ENCODE assay signal across 13 mouse cellular contexts in genomic region chr1:75519576-75519975, GRCm38 (mm10). TPM values are rescaled to one million over a fixed set of nuclear protein-coding genes. Genes with fewer than 3 reads are reported as not detected.
DNase-seq lines count a peak whose midpoint lies in the region; ATAC-seq and TF ChIP-seq lines count a peak whose summit lies in the region.
"Had no signal": no experiment of that assay in that cellular context is flagged by ENCODE, and none has a peak within 500 bp of the region (broad histone marks: within the 10 kb centered on the region; RNA-seq: fewer than 3 reads in every experiment).

No protein-coding gene starts in this region.

- no peak for TF ChIP-seq EP300 in heart, adult 2 months (IDR thresholded peaks at IDR 0.05; ENCODE audit: insufficient read depth, low read depth, low read length)

- TF ChIP-seq CTCF in heart, adult 2 months (IDR thresholded peaks at IDR 0.05) = no peak
- TF ChIP-seq CTCF in lung, embryonic 14.5 days (IDR thresholded peaks at IDR 0.05; ENCODE audit: low read depth) = no peak
- no peak for TF ChIP-seq CTCF in lung, adult 2 months (IDR thresholded peaks at IDR 0.05; ENCODE audit: insufficient read depth, low read length)
- no peak for TF ChIP-seq CTCF in thymus, adult 2 months (IDR thresholded peaks at IDR 0.05; ENCODE audit: borderline replicate concordance, control insufficient read depth, extremely low read depth, insufficient read depth, low read length, poor library complexity)

- peak overlapping the region; percentile 99 for H3K27ac ChIP-seq in heart, embryonic 13.5 days (replicated peaks)
- H3K27ac ChIP-seq in heart, adult 2 months = no peak overlapping the region
- peak overlapping the region; percentile 93 for H3K27ac ChIP-seq in lung, embryonic 14.5 days (ENCODE audit: low read depth)
- no peak overlapping the region for H3K27ac ChIP-seq in forebrain, embryonic 10.5 days
- H3K27ac ChIP-seq in thymus, adult 2 months (ENCODE audit: control insufficient read depth, insufficient read depth, low read length) = no peak overlapping the region
- H3K27ac ChIP-seq: forebrain, embryonic 12.5 days; left cerebral cortex, adult 2 months; liver, embryonic 13.5 days had no signal

- H3K36me3 ChIP-seq in heart, embryonic 13.5 days = 0 out of 2 replicates have a peak, but pooled peaks cover under 1% of the 10 kb centered on the region
- no peaks in the 10 kb centered on the region for H3K36me3 ChIP-seq in heart, adult 2 months (ENCODE audit: control insufficient read depth, insufficient read depth, low read length)
- H3K36me3 ChIP-seq in lung, embryonic 14.5 days (ENCODE audit: insufficient read depth) = no peaks in the 10 kb centered on the region
- H3K36me3 ChIP-seq in forebrain, embryonic 10.5 days (replicated peaks) = no peaks in the 10 kb centered on the region
- no peaks in the 10 kb centered on the region for H3K36me3 ChIP-seq in thymus, adult 2 months (ENCODE audit: control insufficient read depth, insufficient read depth, low read length)
- H3K36me3 ChIP-seq: forebrain, embryonic 12.5 days; liver, embryonic 13.5 days had no signal

- ATAC-seq in heart, embryonic 13.5 days (ENCODE audit: extremely low read depth, insufficient number of reproducible peaks, low FRiP score, low TSS enrichment) = no peak
- ATAC-seq in lung, embryonic 14.5 days (ENCODE audit: insufficient read depth) = 0 out of 2 replicates have a peak, but pooled peaks have one; percentile 11

- no peaks in the 10 kb centered on the region for H3K9me3 ChIP-seq in heart, embryonic 13.5 days
- H3K9me3 ChIP-seq in lung, embryonic 14.5 days (ENCODE audit: low read depth, low read length) = no peaks in the 10 kb centered on the region
- H3K9me3 ChIP-seq in forebrain, embryonic 10.5 days = no peaks in the 10 kb centered on the region
- H3K9me3 ChIP-seq: forebrain, embryonic 12.5 days; liver, embryonic 13.5 days had no signal

- TF ChIP-seq POLR2A in heart, adult 2 months (IDR thresholded peaks at IDR 0.05; ENCODE audit: insufficient read depth, low read depth, low read length) = no peak
- TF ChIP-seq POLR2A in lung, adult 2 months (IDR thresholded peaks at IDR 0.05; ENCODE audit: borderline replicate concordance, extremely low read depth, low read depth, low read length) = no peak
- TF ChIP-seq POLR2A in thymus, adult 2 months (IDR thresholded peaks at IDR 0.05; ENCODE audit: control insufficient read depth, extremely low read depth, insufficient read depth, low read length, poor library complexity) = no peak

- intact Hi-C loops in heart, adult 2 months (cut with DNase I) = no loop called here

- WGBS in heart, embryonic 13.5 days = 51% methylated on average over 5 of the region's 5 CpGs
- 66% methylated on average over 5 of the region's 5 CpGs for WGBS in heart, adult 2 months
- WGBS in lung, embryonic 14.5 days = 29% methylated on average over 5 of the region's 5 CpGs
- 48% methylated on average over 5 of the region's 5 CpGs for WGBS in lung, adult 2 months
- 92% methylated on average over 5 of the region's 5 CpGs for WGBS in forebrain, embryonic 10.5 days
- WGBS in thymus, adult 2 months = 90% methylated on average over 5 of the region's 5 CpGs

- no peaks in the 10 kb centered on the region for H3K79me2 ChIP-seq in heart, adult 2 months (replicated peaks; ENCODE audit: control insufficient read depth, insufficient read depth, low read length)

- H3K4me1 ChIP-seq in heart, embryonic 13.5 days = peaks cover 58% of the 10 kb centered on the region
- H3K4me1 ChIP-seq in heart, adult 2 months (ENCODE audit: control insufficient read depth, insufficient read depth, low read length) = no peaks in the 10 kb centered on the region
- peaks cover 17% of the 10 kb centered on the region for H3K4me1 ChIP-seq in lung, embryonic 14.5 days (ENCODE audit: insufficient read depth)
- H3K4me1 ChIP-seq in lung, adult 2 months (ENCODE audit: control insufficient read depth, insufficient read depth, low read length) = no peaks in the 10 kb centered on the region
- peaks cover 16% of the 10 kb centered on the region for H3K4me1 ChIP-seq in forebrain, embryonic 10.5 days
- no peaks in the 10 kb centered on the region for H3K4me1 ChIP-seq in thymus, adult 2 months (replicated peaks; ENCODE audit: control insufficient read depth, insufficient read depth, low read length)

- peak overlapping the region; percentile 18; the same call in 1 of the 2 replicates for H3K4me2 ChIP-seq in heart, embryonic 13.5 days
- H3K4me2 ChIP-seq in lung, embryonic 14.5 days = no peak overlapping the region
- H3K4me2 ChIP-seq: forebrain, embryonic 12.5 days; liver, embryonic 13.5 days had no signal

- DNase-seq in heart, adult 2 months = no peak
- DNase-seq in lung, embryonic 14.5 days = peak; percentile 86
- no peak for DNase-seq in lung, adult 2 months
- DNase-seq in adrenal gland, postnatal 10 days = peak; percentile 66
- DNase-seq in ovary, postnatal 14 days (ENCODE audit: low spot score) = peak; percentile 39
- no peak for DNase-seq in forebrain, embryonic 10.5 days (ENCODE audit: extremely low spot score, low spot score)
- no peak for DNase-seq in thymus, adult 2 months
- DNase-seq: kidney, postnatal 36 days; liver, embryonic 13.5 days had no signal

- H3K9ac ChIP-seq in heart, embryonic 13.5 days = peak overlapping the region; percentile 57; the same call in 1 of the 2 replicates
- no peak overlapping the region for H3K9ac ChIP-seq in heart, adult 2 months (ENCODE audit: low read depth, low read length)
- H3K9ac ChIP-seq in lung, embryonic 14.5 days = no peak overlapping the region
- H3K9ac ChIP-seq: forebrain, embryonic 12.5 days; liver, embryonic 13.5 days had no signal

- H3K4me3 ChIP-seq in heart, embryonic 13.5 days = no peak overlapping the region
- H3K4me3 ChIP-seq in heart, adult 2 months = no peak overlapping the region
- H3K4me3 ChIP-seq in lung, embryonic 14.5 days (ENCODE audit: low read depth, low read length) = no peak overlapping the region
- no peak overlapping the region for H3K4me3 ChIP-seq in lung, adult 2 months (replicated peaks; ENCODE audit: extremely low read depth, low read depth, low read length)
- H3K4me3 ChIP-seq in forebrain, embryonic 10.5 days = no peak overlapping the region
- no peak overlapping the region for H3K4me3 ChIP-seq in thymus, adult 2 months (ENCODE audit: control insufficient read depth, insufficient read depth, low read length)
- H3K4me3 ChIP-seq: forebrain, embryonic 12.5 days; left cerebral cortex, adult 2 months; liver, embryonic 13.5 days had no signal

- no peaks in the 10 kb centered on the region for H3K27me3 ChIP-seq in heart, embryonic 13.5 days (replicated peaks)
- H3K27me3 ChIP-seq in heart, adult 2 months (ENCODE audit: control insufficient read depth, insufficient read depth, low read length) = no peaks in the 10 kb centered on the region
- H3K27me3 ChIP-seq in lung, embryonic 14.5 days (ENCODE audit: insufficient read depth, low read length) = no peaks in the 10 kb centered on the region
- no peaks in the 10 kb centered on the region for H3K27me3 ChIP-seq in forebrain, embryonic 10.5 days (ENCODE audit: poor library complexity, severe bottlenecking)
- no peaks in the 10 kb centered on the region for H3K27me3 ChIP-seq in thymus, adult 2 months (ENCODE audit: control insufficient read depth, insufficient read depth, low read length)
- H3K27me3 ChIP-seq: forebrain, embryonic 12.5 days; liver, embryonic 13.5 days had no signal

RNA-seq across cellular contexts. Expression of gene Stk11ip, which starts 1.8 kb away (rescaled TPM):
- polyA plus RNA-seq in heart, embryonic 13.5 days (2015; fragmentation: Nextera tagmentation; extraction: Ambion mirVana) = 11.3 and 12.6 TPM in 2 replicates
- total RNA-seq in heart, adult 2 months (2021) = 1 to 10 TPM; 7.3 to 7.7 TPM
- polyA plus RNA-seq in heart, adult 2 months (2012; rRNA removed) = 12.9 and 19.8 TPM in 2 replicates
- polyA plus RNA-seq in lung, embryonic 14.5 days (2014; fragmentation: Nextera tagmentation; extraction: Ambion mirVana) = 18.5 and 19.0 TPM in 2 replicates
- 44.1 and 50.6 TPM in 2 replicates for polyA plus RNA-seq in lung, adult 2 months (2012; rRNA removed)
- total RNA-seq in adrenal gland, postnatal 10 days (2021) = 10 to 100 TPM; 17.0 to 21.9 TPM
- 33.2 and 33.5 TPM in 2 replicates for polyA plus RNA-seq in forebrain, embryonic 10.5 days (2016; fragmentation: Nextera tagmentation; extraction: Ambion mirVana)
- polyA plus RNA-seq in thymus, adult 2 months (2012; rRNA removed) = 73.2 and 93.0 TPM in 2 replicates

RNA-seq across cellular contexts. Expression of gene Inha, which starts 12.7 kb away (rescaled TPM):
- polyA plus RNA-seq in heart, embryonic 13.5 days (2015; fragmentation: Nextera tagmentation; extraction: Ambion mirVana) = 5.5 and 6.0 TPM in 2 replicates
- 1 to 10 TPM; 4.1 to 4.3 TPM for total RNA-seq in heart, adult 2 months (2021)
- 17.0 and 20.4 TPM in 2 replicates for polyA plus RNA-seq in heart, adult 2 months (2012; rRNA removed)
- 1.7 and 2.1 TPM in 2 replicates for polyA plus RNA-seq in lung, embryonic 14.5 days (2014; fragmentation: Nextera tagmentation; extraction: Ambion mirVana)
- polyA plus RNA-seq in lung, adult 2 months (2012; rRNA removed) = 13.6 and 14.3 TPM in 2 replicates
- total RNA-seq in adrenal gland, postnatal 10 days (2021) = 10 to 100 TPM; 47.4 to 78.9 TPM
- 2.7 and 2.9 TPM in 2 replicates for polyA plus RNA-seq in forebrain, embryonic 10.5 days (2016; fragmentation: Nextera tagmentation; extraction: Ambion mirVana)
- 9.6 and 19.9 TPM in 2 replicates for polyA plus RNA-seq in thymus, adult 2 months (2012; rRNA removed)
- total RNA-seq: monocyte, adult 5-6 weeks had no signal

RNA-seq across cellular contexts. Expression of gene Obsl1, which starts 13.3 kb away (rescaled TPM):
- polyA plus RNA-seq in heart, embryonic 13.5 days (2015; fragmentation: Nextera tagmentation; extraction: Ambion mirVana) = 91.0 and 93.0 TPM in 2 replicates
- total RNA-seq in heart, adult 2 months (2021) = 100 to 1,000 TPM; 117 to 131 TPM
- polyA plus RNA-seq in heart, adult 2 months (2012; rRNA removed) = 87.8 and 119 TPM in 2 replicates
- 83.9 and 93.3 TPM in 2 replicates for polyA plus RNA-seq in lung, embryonic 14.5 days (2014; fragmentation: Nextera tagmentation; extraction: Ambion mirVana)
- polyA plus RNA-seq in lung, adult 2 months (2012; rRNA removed) = 20.7 and 26.1 TPM in 2 replicates
- 100 to 1,000 TPM in 1 of 2 experiments, 10 to 100 TPM in 1; 95.2 to 118 TPM for total RNA-seq in adrenal gland, postnatal 10 days (2021)
- polyA plus RNA-seq in forebrain, embryonic 10.5 days (2016; fragmentation: Nextera tagmentation; extraction: Ambion mirVana) = 34.5 and 35.8 TPM in 2 replicates
- polyA plus RNA-seq in thymus, adult 2 months (2012; rRNA removed) = 17.9 and 23.1 TPM in 2 replicates
- total RNA-seq: monocyte, adult 5-6 weeks had no signal

RNA-seq across cellular contexts. Expression of gene Slc4a3, which starts 26.5 kb away (rescaled TPM):
- 25.3 and 25.4 TPM in 2 replicates for polyA plus RNA-seq in heart, embryonic 13.5 days (2015; fragmentation: Nextera tagmentation; extraction: Ambion mirVana)
- total RNA-seq in heart, adult 2 months (2021) = 100 to 1,000 TPM; 241 to 300 TPM
- 182 and 222 TPM in 2 replicates for polyA plus RNA-seq in heart, adult 2 months (2012; rRNA removed)
- 9.7 and 12.1 TPM in 2 replicates for polyA plus RNA-seq in lung, embryonic 14.5 days (2014; fragmentation: Nextera tagmentation; extraction: Ambion mirVana)
- 29.7 and 35.3 TPM in 2 replicates for polyA plus RNA-seq in lung, adult 2 months (2012; rRNA removed)
- 10 to 100 TPM; 44.3 to 68.8 TPM for total RNA-seq in adrenal gland, postnatal 10 days (2021)
- polyA plus RNA-seq in forebrain, embryonic 10.5 days (2016; fragmentation: Nextera tagmentation; extraction: Ambion mirVana) = 13.6 and 15.0 TPM in 2 replicates
- polyA plus RNA-seq in thymus, adult 2 months (2012; rRNA removed) = 8.1 and 21.2 TPM in 2 replicates
- total RNA-seq: monocyte, adult 5-6 weeks had no signal

RNA-seq across cellular contexts. Expression of gene Tmem198, which starts 40.2 kb away (rescaled TPM):
- polyA plus RNA-seq in heart, embryonic 13.5 days (2015; fragmentation: Nextera tagmentation; extraction: Ambion mirVana) = 0.43 and 0.49 TPM in 2 replicates
- under 1 TPM; 0.21 to 0.66 TPM for total RNA-seq in heart, adult 2 months (2021)
- polyA plus RNA-seq in heart, adult 2 months (2012; rRNA removed) = 0.39 and 0.73 TPM in 2 replicates
- 0.26 and 0.72 TPM in 2 replicates for polyA plus RNA-seq in lung, embryonic 14.5 days (2014; fragmentation: Nextera tagmentation; extraction: Ambion mirVana)
- 5.2 and 7.4 TPM in 2 replicates for polyA plus RNA-seq in lung, adult 2 months (2012; rRNA removed)
- 1 to 10 TPM; 2.5 to 3.8 TPM for total RNA-seq in adrenal gland, postnatal 10 days (2021)
- polyA plus RNA-seq in forebrain, embryonic 10.5 days (2016; fragmentation: Nextera tagmentation; extraction: Ambion mirVana) = 4.5 and 6.1 TPM in 2 replicates
- 3.0 and 3.5 TPM in 2 replicates for polyA plus RNA-seq in thymus, adult 2 months (2012; rRNA removed)

Comparison
In these comparisons a context has a peak if more than half of its experiments do, and no peak if none do; other contexts are left out.
1. H3K27ac ChIP-seq: peak in heart, embryonic 13.5 days (single experiment) and lung, embryonic 14.5 days (single experiment); none in heart, adult 2 months (single experiment), forebrain, embryonic 10.5 days (single experiment) and thymus, adult 2 months (single experiment).
2. DNase-seq: peak in lung, embryonic 14.5 days (single experiment), adrenal gland, postnatal 10 days (single experiment) and ovary, postnatal 14 days (single experiment); none in heart, adult 2 months (0 of 2), lung, adult 2 months (single experiment), forebrain, embryonic 10.5 days (single experiment) and thymus, adult 2 months (single experiment).